Mouse (Mus musculus): ENCODE results near the gene Olfr1272.
"Not testable (repeated sequence)": the region's sequence is repeated elsewhere in the genome, so short reads cannot be mapped to it uniquely, and the experiment has no call there.

Gene Olfr1272

GRCm38 (mm10) chr2:90292741-90293140 lies at the start of gene Olfr1272:
Gene Olfr1272 (minus strand): TSS chr2:90292841.
- DNase-seq (ENCODE audit: low spot score in 2 of 2): no peak

DNA sequence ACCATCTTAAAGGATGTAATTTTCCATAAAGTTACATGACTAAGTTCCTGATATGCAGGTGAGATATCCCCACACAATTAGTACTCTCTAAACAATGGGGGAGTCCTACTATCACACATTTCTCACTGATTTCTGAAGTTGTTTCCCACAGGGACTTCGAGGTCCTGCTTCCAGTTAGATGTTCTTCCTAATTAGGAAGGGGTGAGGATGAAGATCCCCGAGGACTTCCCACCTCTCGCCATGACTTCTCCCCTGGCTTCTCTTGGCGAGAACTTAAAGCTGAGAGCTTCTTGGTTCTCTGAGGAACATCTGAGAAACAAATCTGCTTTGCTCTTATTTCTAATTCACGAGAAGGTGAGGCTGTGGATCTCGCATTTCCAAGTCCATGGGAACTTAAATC lies 29.3 kb upstream of the Olfr1272 start, which contains the start of gene Gm13769:
TSS of gene Gm13769 (plus strand) at position 301 of the 400 bp plus-strand sequence.
- not testable (repeated sequence) for DNase-seq (ENCODE audit: low spot score in 2 of 2)

- DNase-seq (ENCODE audit: low spot score in 2 of 2): no peak
Measured at GRCm38 (mm10) chr2:90270932-90271331, 21.7 kb downstream of the Olfr1272 start, which contains the start of gene Olfr1271. Gene Olfr1271 (minus strand): TSS chr2:90271032.

DNA sequence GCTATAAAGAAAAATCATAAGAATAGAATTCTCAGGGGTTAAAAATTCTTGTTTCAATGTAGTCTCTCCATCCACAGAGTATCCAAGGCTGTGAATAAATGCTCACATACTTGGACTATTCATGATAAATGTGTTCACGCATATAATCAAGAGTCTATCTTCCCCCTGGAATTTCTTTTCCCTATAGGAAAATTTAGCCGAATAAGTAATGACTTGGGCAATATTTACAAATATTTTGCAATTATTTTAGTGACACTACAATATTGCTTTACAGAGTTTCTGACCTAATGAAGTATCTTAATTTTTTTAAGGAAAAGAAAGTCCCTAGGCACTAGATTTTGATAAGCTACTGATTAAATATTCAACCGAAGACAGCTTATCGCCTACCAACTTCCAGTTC lies 35.1 kb downstream of the Olfr1272 start, which contains the start of gene Olfr142:
TSS of gene Olfr142 (minus strand) at position 101 of the 400 bp plus-strand sequence.
- no peak for DNase-seq (ENCODE audit: low spot score in 2 of 2)

Measured in urinary bladder, postnatal 4 days (tissue).